Mouse (Mus musculus): ENCODE results near the gene Lmcd1. TPM values are rescaled to one million over a fixed set of nuclear protein-coding genes. Genes with fewer than 3 reads are reported as not detected.

Gene Lmcd1
- total RNA-seq, 4 experiments from 2014 or later: 32.8 to 38.7 (median 36.6) TPM

DNA sequence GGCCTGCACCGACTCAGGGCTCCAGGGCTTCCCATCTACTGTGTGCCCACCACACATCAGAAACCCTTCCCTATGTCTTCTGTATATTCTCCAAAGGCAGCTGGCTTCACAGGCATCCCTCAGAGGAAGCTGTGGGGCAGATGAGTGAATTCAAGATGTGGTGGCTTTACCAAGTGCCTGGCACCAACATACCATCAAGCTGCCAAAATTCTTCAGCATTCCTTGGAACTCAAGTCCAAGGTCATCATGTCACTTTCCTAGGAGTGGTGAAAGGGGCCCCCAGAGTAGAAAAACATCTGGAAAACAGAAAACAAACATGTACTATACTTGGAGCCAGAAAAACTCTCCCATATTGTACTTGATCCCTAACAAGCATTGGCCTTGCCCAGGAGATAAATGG is 85.8 kb downstream of the Lmcd1 start:
- no peak for DNase-seq (ENCODE audit: low spot score)

DNA sequence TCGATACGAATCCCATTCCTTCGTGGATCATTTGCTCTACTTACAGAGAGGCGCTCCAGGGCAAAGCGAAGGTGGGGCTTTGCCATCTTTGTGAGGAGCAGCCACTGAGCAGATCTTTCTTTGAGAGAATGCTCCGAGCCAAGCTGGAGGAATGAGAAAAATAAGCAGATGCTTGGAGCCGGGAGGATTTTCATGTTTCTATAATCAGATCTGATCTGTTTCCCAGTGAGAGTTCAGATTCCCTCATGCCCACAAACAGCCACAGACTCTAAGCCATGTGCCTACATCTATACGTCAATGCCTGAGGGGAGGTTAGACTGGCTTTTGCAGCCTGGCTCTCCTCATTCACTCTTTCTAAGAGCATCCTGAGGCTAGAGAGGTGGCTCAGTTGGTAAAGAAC is 87.1 kb downstream of the Lmcd1 start:
- no peak for DNase-seq (ENCODE audit: low spot score)

DNA sequence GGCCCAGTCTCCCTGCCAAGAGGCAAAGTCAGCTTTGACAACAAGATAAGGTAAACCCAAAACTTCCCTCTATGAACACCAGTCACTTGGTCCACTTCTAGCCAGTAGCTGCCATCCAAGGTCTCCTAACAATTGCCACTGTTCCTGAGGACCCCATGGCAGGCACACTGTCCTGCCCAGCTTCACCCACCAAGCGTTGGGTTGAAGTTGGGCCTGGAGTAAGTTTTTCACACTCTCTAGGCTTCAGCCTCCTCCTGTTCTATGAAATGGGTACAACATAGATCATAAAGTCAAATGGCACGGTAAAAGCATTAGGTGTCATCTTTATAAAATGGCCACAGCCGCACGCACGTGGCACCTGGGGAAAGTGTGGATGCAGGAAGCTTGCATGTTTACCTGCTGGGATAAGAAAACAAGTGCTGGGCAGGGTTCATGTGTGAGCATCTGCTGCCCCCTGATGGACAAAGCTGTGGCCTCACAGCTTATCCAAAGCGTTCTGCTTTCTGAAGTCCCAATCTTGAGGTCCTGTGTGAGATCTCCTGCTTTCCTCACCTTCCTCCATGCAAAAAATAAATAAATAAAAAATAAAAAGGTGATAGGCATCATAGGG is 88.9 kb downstream of the Lmcd1 start:
- DNase-seq (ENCODE audit: low spot score): peak; percentile 57

GRCm38 (mm10) chr6:112364581-112364980 is 91.0 kb downstream of the Lmcd1 start:
- DNase-seq (ENCODE audit: low spot score): peak; percentile 85

DNA sequence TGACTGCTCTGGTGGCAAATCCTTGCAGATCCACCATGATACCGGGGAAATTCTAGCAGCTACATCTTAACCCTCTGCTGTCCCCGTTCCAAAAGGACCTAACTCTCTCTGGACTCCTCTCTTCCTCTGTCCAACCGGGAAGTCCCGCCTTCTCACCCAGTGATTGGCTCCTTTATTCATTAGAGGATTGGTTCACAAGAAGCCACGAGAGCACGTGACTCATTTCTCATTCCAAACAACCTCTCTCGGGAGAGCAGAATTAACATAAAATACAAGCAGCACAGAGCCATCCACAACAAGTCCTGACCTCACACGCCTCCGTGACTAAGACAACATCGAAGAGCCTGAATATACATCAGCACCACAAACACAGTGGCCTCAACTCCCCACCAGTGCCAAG is 91.7 kb downstream of the Lmcd1 start:
- peak; percentile 7 for DNase-seq (ENCODE audit: low spot score)

- DNase-seq (ENCODE audit: low spot score): peak; percentile 33
Measured at GRCm38 (mm10) chr6:112373886-112374585, 100.5 kb downstream of the Lmcd1 start.

DNA sequence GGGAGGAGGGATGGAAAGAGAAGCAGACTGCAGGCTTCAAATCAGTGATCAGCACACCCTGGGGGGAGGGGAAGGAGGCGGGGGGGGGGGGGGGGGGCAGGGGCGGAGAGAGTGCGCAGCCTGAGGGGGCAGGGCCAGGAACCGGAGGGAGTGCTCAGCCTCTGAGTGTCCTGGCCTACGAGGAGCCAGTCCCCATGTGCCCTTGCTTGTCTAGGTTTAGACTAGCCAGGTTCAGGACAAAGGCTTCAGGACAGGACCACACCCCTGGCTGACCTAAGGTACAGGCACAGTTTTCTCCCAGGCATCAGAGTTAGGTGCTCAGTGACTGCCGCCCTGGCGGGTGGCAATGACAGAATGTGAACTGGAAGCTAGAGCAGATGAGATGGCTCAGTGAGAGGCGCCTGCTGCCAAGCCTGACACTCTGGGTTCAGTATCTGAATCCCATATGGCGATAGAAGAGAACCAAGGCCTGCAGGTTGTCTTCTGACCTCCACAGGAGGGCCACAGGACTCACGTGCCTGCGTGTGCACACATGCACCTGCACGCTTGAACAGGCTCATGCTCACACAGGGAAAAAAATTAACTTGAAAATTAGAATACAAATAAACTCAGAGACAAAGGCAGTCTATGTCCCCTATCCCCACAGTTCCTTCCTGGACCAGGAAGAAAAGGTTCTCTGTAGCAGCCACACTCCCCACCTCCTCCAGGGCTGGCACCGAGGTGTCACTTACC is 102.3 kb downstream of the Lmcd1 start:
- no peak for DNase-seq (ENCODE audit: low spot score)

DNA sequence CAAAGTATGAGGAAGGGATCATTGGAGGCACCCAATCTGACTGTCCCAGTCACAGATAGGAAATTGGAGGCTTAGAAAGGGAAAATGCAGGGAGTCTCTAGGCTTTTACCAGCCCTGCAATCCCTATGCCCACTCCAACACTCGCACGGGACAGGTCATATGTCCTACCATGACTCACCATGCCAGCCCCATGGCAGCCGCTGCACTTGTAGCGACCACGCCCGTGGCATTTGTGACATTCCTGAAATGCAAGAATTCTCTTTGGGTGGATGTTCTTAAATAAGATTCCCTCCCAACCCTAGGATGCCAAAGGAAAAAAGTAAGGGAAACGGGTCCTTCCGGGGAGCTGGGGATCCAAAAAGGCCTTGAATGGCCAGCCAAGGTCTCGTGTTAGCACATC is 105.5 kb downstream of the Lmcd1 start:
- DNase-seq (ENCODE audit: low spot score): no peak

Other genes with a start within 250 kb of the Lmcd1 start
- 1 to 10 TPM in 3 of 4 experiments, under 1 TPM in 1; 0.94 to 1.7 (median 1.4) TPM for gene Ssu2, start 114.3 kb downstream of the Lmcd1 start, total RNA-seq (2022)
- 10 to 100 TPM; 68.1 to 83.6 (median 71.9) TPM for gene Cav3, start 185.7 kb downstream of the Lmcd1 start, total RNA-seq (2022)
- gene Oxtr, start 216.2 kb downstream of the Lmcd1 start, total RNA-seq (2022): under 1 TPM; 0.22 to 0.34 (median 0.23) TPM

Measured in heart, adult 8-10 months (tissue).